Mouse (Mus musculus): ENCODE data around the gene Ppp1r27. TPM values are rescaled to one million over a fixed set of nuclear protein-coding genes. Genes with fewer than 3 reads are reported as not detected.
A peak's percentile ranks its signal among the peaks of the same experiment; 100 is the strongest.

Ppp1r27 gene
- polyA plus RNA-seq, 1 experiment, result 1.0 TPM

GRCm38 (mm10) chr11:120581490-120582267 is 30.7 kb upstream of the Ppp1r27 start, which contains the start of gene Arhgdia:
Arhgdia (minus strand) TSS chr11:120581624.
- Histone ChIP-seq H3K36me3 (ENCODE audit: control insufficient read depth, insufficient read depth) (peaks cover 23% of the 10 kb centered on the region), H3K79me2 (ENCODE audit: control insufficient read depth, insufficient read depth) (peaks cover 25% of the 10 kb centered on the region), H3K27me3 (ENCODE audit: control insufficient read depth, insufficient read depth, insufficient read length) (no peaks in the 10 kb centered on the region), H3ac (ENCODE audit: control insufficient read depth, insufficient read length) (peak within 1 kb of the TSS; percentile 90), H3K4me3 (peak within 1 kb of the TSS; percentile 99), H3K4me2 (ENCODE audit: low read depth) (peak within 1 kb of the TSS; percentile 100)
- TF ChIP-seq E2F4 (IDR thresholded peaks at IDR 0.05; ENCODE audit: insufficient read depth) (no peak), REST (IDR thresholded peaks at IDR 0.05; ENCODE audit: insufficient read depth, insufficient read length) (no peak), TCF3 (IDR thresholded peaks at IDR 0.05; ENCODE audit: insufficient read length, low read depth) (no peak), USF1 (IDR thresholded peaks at IDR 0.05; ENCODE audit: low read depth) (no peak), TCF12 (IDR thresholded peaks at IDR 0.05; ENCODE audit: insufficient read depth, poor library complexity, severe bottlenecking) (no peak), MYOD1 (IDR thresholded peaks at IDR 0.05; ENCODE audit: control insufficient read depth in 1 of 3, insufficient read length in 2 of 3, low read depth in 2 of 3) (peak in 1 of 3 experiments; percentile 5), MAX (IDR thresholded peaks at IDR 0.05; ENCODE audit: low read depth) (peak; percentile 61), SRF (IDR thresholded peaks at IDR 0.05; ENCODE audit: control insufficient read depth, insufficient read length, low read depth) (no peak), POLR2AphosphoS2 (IDR thresholded peaks at IDR 0.05; ENCODE audit: insufficient read length, low read depth) (peak; percentile 95), POLR2A (IDR thresholded peaks at IDR 0.05; ENCODE audit: insufficient read length, low read depth) (peak; percentile 87), MYOG (IDR thresholded peaks at IDR 0.05; ENCODE audit: control insufficient read depth in 1 of 3, insufficient read depth in 1 of 3, insufficient read length in 2 of 3, low read depth in 2 of 3) (no peak), CEBPB (IDR thresholded peaks at IDR 0.05; ENCODE audit: insufficient read depth, poor library complexity, severe bottlenecking) (no peak)

GRCm38 (mm10) chr11:120580871-120581331 is 30.0 kb upstream of the Ppp1r27 start:
- Histone ChIP-seq H3ac (ENCODE audit: control insufficient read depth, insufficient read length) (peak overlapping the region; percentile 90), H3K79me2 (ENCODE audit: control insufficient read depth, insufficient read depth) (peaks cover 25% of the 10 kb centered on the region), H3K36me3 (ENCODE audit: control insufficient read depth, insufficient read depth) (peaks cover 24% of the 10 kb centered on the region)

GRCm38 (mm10) chr11:120580190-120580589 is 29.3 kb upstream of the Ppp1r27 start:
- Histone ChIP-seq H3K4me2 (ENCODE audit: low read depth) (peak overlapping the region; percentile 100), H3K36me3 (ENCODE audit: control insufficient read depth, insufficient read depth) (peaks cover 24% of the 10 kb centered on the region), H3ac (ENCODE audit: control insufficient read depth, insufficient read length) (peak overlapping the region; percentile 90), H3K27me3 (ENCODE audit: control insufficient read depth, insufficient read depth, insufficient read length) (no peaks in the 10 kb centered on the region), H3K79me2 (ENCODE audit: control insufficient read depth, insufficient read depth) (peaks cover 25% of the 10 kb centered on the region), H3K4me3 (peak overlapping the region; percentile 99)
- TF ChIP-seq REST (IDR thresholded peaks at IDR 0.05; ENCODE audit: insufficient read depth, insufficient read length) (no peak), POLR2AphosphoS2 (IDR thresholded peaks at IDR 0.05; ENCODE audit: insufficient read length, low read depth) (peak; percentile 34), POLR2A (IDR thresholded peaks at IDR 0.05; ENCODE audit: insufficient read length, low read depth) (peak; percentile 4)

More at GRCm38 (mm10) chr11:120580871-120581331, 30.0 kb upstream of the Ppp1r27 start:
- peak overlapping the region; percentile 99 for H3K4me3 ChIP-seq
- H3K27me3 ChIP-seq (ENCODE audit: control insufficient read depth, insufficient read depth, insufficient read length), result no peaks in the 10 kb centered on the region
- peak overlapping the region; percentile 100 for H3K4me2 ChIP-seq (ENCODE audit: low read depth)
- TF ChIP-seq CEBPB (IDR thresholded peaks at IDR 0.05; ENCODE audit: insufficient read depth, poor library complexity, severe bottlenecking), result no peak
- TF ChIP-seq MAX (IDR thresholded peaks at IDR 0.05; ENCODE audit: low read depth), result no peak
- TF ChIP-seq TCF3 (IDR thresholded peaks at IDR 0.05; ENCODE audit: insufficient read length, low read depth), result no peak
- no peak for TF ChIP-seq SRF (IDR thresholded peaks at IDR 0.05; ENCODE audit: control insufficient read depth, insufficient read length, low read depth)

- H3K27me3 ChIP-seq (ENCODE audit: control insufficient read depth, insufficient read depth, insufficient read length), result no peaks in the 10 kb centered on the region
- H3K79me2 ChIP-seq (ENCODE audit: control insufficient read depth, insufficient read depth), result peaks cover 25% of the 10 kb centered on the region
- peak overlapping the region; percentile 90 for H3ac ChIP-seq (ENCODE audit: control insufficient read depth, insufficient read length)
- peak overlapping the region; percentile 100 for H3K4me2 ChIP-seq (ENCODE audit: low read depth)
- TF ChIP-seq MYOD1 (IDR thresholded peaks at IDR 0.05; ENCODE audit: control insufficient read depth in 1 of 3, insufficient read length in 2 of 3, low read depth in 2 of 3) (peak in 2 of 3 experiments; percentile 6 to 67), SRF (IDR thresholded peaks at IDR 0.05; ENCODE audit: control insufficient read depth, insufficient read length, low read depth) (no peak), MYOG (IDR thresholded peaks at IDR 0.05; ENCODE audit: control insufficient read depth in 1 of 3, insufficient read depth in 1 of 3, insufficient read length in 2 of 3, low read depth in 2 of 3) (peak in 1 of 3 experiments; percentile 49), CEBPB (IDR thresholded peaks at IDR 0.05; ENCODE audit: insufficient read depth, poor library complexity, severe bottlenecking) (no peak), POLR2A (IDR thresholded peaks at IDR 0.05; ENCODE audit: insufficient read length, low read depth) (peak; percentile 9)
- peaks cover 24% of the 10 kb centered on the region for H3K36me3 ChIP-seq (ENCODE audit: control insufficient read depth, insufficient read depth)
- peak overlapping the region; percentile 99 for H3K4me3 ChIP-seq
These were observed 28.6 kb upstream of the Ppp1r27 start for GRCm38 (mm10) chr11:120579316-120580107.

All from myocyte (in vitro differentiated cells).